Mouse (Mus musculus): ENCODE data around the gene Slc10a2. TPM values are rescaled to one million over a fixed set of nuclear protein-coding genes. Genes with fewer than 3 reads are reported as not detected.
"Not testable (repeated sequence)": the region's sequence is repeated elsewhere in the genome, so short reads cannot be mapped to it uniquely, and the experiment has no call there.

The Slc10a2 gene
- not detected for total RNA-seq (2021)
- long read RNA-seq, experiment 1 = 0 reads
- long read RNA-seq, experiment 2 = 0 reads

DNA sequence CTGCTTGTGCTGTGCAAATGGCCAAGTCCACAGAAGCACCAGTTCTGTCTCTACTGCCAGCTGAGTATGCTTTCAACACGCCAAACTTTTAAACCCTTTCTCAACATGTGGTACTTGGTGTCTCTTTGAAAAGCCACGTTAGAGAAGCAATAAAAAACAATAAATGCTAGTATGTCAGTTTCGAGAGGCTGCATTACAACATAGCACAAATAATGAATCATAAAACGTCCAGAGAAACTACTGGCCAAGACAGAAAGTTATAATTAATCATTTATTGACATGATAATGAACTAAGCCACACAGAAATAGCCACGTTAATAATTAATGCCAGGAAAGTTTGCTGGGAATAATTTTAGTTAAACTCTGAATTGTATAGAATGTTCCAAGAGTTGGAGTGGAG lies at the start of gene Slc10a2:
Gene Slc10a2, minus strand, starts transcription at position 166 of the 400 bp plus-strand sequence.
- DNase-seq = no peak

DNA sequence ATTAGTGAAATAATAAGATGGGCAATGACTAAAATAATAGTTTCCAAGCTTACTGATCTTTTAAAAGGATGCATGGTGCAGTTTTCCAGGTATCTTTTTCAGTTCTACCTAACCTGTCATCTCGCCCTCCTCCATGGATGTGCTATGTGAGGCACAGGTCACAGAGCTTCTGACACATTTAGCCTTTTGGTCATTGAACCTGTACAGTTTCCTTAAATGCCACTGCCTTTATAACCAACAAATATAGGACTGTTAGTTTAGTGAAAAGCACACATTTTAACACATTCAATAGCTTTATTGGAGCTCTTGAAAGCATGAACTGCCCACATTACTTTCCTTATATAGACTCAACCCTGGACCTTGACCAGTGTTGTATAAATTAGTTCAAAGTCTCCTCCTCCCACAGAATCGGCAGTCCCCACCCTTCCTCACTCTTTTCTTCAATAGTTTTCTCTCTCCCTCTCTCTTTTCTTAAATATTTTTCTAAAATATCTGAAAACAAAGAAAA lies 24.2 kb upstream of the Slc10a2 start:
- no peak for DNase-seq

DNA sequence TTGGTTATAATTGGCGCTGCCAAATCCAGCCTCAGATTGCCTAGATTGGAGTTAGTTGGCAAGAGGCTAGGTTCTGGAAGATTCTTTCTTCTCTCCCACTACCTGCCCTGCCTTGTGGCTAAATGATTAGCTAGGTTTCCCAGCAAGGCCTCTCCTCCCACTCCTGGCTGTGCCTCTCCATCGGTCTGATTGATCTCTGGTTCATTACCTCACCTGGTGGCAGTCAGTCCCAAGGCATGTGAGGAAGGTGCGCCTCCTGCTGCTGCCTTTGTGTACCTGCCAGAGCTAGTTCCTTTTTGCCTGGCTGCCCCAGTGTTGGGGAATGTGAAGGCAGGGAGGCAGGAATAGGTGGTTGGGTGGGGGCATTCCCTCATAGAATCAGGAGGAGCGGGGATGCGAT lies 1.7 kb upstream of the Slc10a2 start:
- no peak for DNase-seq

DNA sequence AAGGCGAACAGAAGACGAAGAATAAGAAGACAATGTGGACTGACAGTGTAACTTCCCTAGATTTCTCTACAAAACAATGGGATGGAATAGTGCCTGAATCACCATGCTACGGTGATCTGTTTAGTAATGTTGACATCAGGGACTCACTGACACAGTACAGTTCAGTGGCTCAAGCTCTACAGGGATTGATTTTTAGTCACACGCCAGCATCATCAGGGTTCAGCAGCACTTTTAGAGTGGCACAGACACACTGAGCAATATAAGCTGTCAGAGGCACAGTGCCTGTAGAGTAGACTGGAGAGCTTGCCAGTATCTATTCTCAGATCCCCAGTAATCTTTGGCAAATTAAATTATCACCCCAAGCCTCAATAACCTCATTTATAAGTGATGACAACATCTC lies 9.8 kb downstream of the Slc10a2 start:
- DNase-seq = no peak

DNA sequence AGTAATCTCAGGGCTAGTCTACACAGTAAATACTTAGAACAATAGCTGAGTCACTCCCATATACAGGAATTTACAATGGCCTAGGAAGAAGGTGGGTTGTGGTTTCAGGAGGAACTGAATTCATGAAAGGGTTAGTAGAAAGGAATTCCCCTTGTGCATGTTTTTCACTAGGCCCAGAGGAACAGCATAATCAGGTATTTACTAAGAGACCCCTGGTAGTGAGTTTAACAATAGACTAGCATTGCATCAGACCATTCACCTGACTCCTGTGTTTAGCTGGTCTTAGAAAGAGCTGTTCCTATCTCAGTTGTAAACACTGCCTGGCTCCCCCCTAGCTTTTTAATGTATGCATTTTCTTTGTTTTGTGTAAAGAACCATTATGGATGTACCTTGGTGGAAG lies 11.2 kb downstream of the Slc10a2 start:
- not testable (repeated sequence) for DNase-seq

- no peak for DNase-seq
Observed at GRCm38 (mm10) chr8:5073654-5074293, 31.4 kb downstream of the Slc10a2 start.

GRCm38 (mm10) chr8:5058888-5059287 lies 46.3 kb downstream of the Slc10a2 start:
- DNase-seq = no peak

- not testable (repeated sequence) for DNase-seq
Observed at GRCm38 (mm10) chr8:5044361-5044900, 60.7 kb downstream of the Slc10a2 start.

DNA sequence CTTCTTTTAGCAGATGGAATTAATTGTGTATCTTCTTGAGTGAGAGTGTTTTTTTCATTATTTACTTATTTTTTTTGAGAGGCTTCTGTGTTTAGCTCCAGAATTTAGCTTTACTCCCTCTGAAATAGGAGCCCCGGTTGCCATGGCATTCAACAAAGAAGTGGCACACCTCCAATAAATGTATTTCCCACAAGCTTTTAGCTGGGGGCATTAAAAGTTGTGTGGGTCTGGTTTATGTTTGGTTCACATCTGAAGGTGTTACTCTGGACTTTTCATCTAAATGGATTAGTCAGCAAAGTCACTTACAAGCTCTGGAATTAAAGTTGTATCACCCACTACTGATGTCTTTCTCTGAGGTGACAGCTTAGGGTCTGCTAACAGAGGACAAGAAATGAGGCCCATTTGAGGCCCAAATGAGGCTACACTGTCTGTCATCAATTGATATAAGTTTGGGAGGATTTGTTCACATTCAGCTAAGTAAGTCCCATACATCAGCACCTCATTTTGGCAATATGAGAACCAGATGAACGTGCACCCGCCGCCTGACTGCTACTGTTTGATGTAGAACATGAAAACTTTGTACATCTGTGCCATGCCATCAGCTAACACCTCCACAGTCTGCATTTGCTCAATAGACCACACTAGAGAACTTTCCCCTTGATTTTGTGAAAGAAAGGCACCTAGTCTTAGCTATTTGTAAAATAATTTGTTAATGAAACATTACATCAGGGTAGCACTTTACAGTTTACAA lies 66.2 kb downstream of the Slc10a2 start:
- DNase-seq = no peak
